Mouse (Mus musculus) thymus, adult 2 months (tissue): Measurements from ENCODE around the gene Tmem139. TPM values are rescaled to one million over a fixed set of nuclear protein-coding genes. Genes with fewer than 3 reads are reported as not detected.

Experiments
- DNase-seq: peaks from one replicate; pipeline ENCODE4 v3.0.0; 2021
- H3K27ac ChIP-seq: fragments of 200-500 bp; 2 replicates; pipeline ENCODE4 v1.5.1; 2012; ENCODE audit warnings: low read length, control low read depth; ENCODE audit not compliant: control insufficient read depth, insufficient read depth
- H3K27me3 ChIP-seq: fragments of 200-500 bp; 2 replicates; pipeline ENCODE4 v1.6.1; 2012; ENCODE audit warnings: mild to moderate bottlenecking, low read length, moderate library complexity, mixed read lengths; ENCODE audit not compliant: control insufficient read depth, insufficient read depth
- H3K36me3 ChIP-seq: fragments of 200-500 bp; 2 replicates; pipeline ENCODE4 v1.6.1; 2012; ENCODE audit warnings: mild to moderate bottlenecking, low read length, moderate library complexity; ENCODE audit not compliant: control insufficient read depth, insufficient read depth
- H3K4me1 ChIP-seq: fragments of 200-500 bp; replicated peaks from 2 replicates; pipeline ENCODE4 v1.6.1; 2012; ENCODE audit warnings: low read length; ENCODE audit not compliant: control insufficient read depth, insufficient read depth
- H3K4me3 ChIP-seq: fragments of 200-500 bp; 2 replicates; pipeline ENCODE4 v1.5.1; 2012; ENCODE audit warnings: mild to moderate bottlenecking, low read length, control low read depth, moderate library complexity; ENCODE audit not compliant: control insufficient read depth, insufficient read depth
- CTCF ChIP-seq: fragments of 200-500 bp; IDR thresholded peaks from 2 replicates; pipeline ENCODE4 v1.5.1; 2012; ENCODE audit warnings: mild to moderate bottlenecking, control low read depth, low read length, moderate library complexity, borderline replicate concordance; ENCODE audit not compliant: control insufficient read depth, poor library complexity, insufficient read depth; ENCODE audit errors: extremely low read depth
- POLR2A ChIP-seq: fragments of 200-500 bp; IDR thresholded peaks from 2 replicates; pipeline ENCODE4 v1.6.1; 2012; ENCODE audit warnings: mild to moderate bottlenecking, low read length, control low read depth, moderate library complexity; ENCODE audit not compliant: control insufficient read depth, poor library complexity, insufficient read depth; ENCODE audit errors: extremely low read depth
- WGBS: fragments of 180-500 bp; shearing (Covaris S2); methylation state at CpG from one replicate; pipeline ENCODE4 v1.1.7; 2018; 5-methylcytosine and 5-hydroxymethylcytosine counted together
- polyA plus RNA-seq: library from polyadenylated mRNA; depleted of rRNA; stranded (reverse); fragments of >200 nt; gene quantifications from 2 replicates; pipeline ENCODE4 v1.2.3, GENCODE M21; 2012

Gene Tmem139
- polyA plus RNA-seq, 1 experiment: 0.59 TPM

DNA sequence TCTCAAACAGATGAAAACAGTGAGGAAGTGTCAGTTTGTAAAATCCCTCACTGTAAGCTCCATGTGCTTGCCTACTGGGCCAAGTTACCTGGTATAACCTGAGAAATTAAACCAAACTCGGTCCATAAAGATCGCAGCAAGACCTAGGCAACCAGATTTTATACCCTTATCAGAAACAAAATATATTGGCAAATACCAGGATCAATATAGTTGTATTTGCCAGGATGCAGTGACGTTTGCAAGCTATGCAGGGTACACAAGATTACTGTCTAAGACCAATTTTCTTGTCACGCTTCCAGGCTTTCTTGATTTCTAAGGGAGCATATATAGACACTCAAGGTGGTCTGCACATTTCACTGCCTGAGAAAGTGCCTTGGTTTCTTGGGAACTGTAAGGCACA is 10.0 kb upstream of the Tmem139 start:
- Histone ChIP-seq H3K4me3 (no peak overlapping the region), H3K4me1 (no peaks in the 10 kb centered on the region), H3K36me3 (no peaks in the 10 kb centered on the region), H3K27me3 (no peaks in the 10 kb centered on the region), H3K27ac (no peak overlapping the region)
- no peak for DNase-seq
- WGBS: 93% methylated on average over 4 of the region's 4 CpGs
- no peak for TF ChIP-seq CTCF
- TF ChIP-seq POLR2A: no peak

DNA sequence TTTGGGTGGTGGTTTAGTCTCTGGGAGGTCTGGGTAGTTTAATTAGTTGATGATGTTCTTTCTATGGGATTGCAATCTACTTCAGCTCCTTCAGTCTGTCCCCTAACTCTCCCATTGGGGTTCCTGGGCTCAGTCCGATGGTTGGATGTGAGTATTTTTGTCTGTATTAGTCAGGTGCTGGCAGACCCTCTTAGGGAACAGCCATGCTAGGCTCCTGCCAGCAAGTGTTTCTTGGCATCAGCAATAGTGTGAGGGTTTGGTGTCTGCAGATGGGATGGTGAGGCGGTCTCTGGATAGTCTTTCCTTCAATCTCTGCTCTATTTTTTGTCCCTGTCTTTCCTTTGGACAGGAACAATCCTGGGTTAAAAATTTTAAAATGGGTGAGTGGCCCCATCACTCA is 8.7 kb upstream of the Tmem139 start:
- Histone ChIP-seq H3K4me1 (no peaks in the 10 kb centered on the region), H3K36me3 (no peaks in the 10 kb centered on the region), H3K4me3 (no peak overlapping the region), H3K27ac (no peak overlapping the region), H3K27me3 (no peaks in the 10 kb centered on the region)
- TF ChIP-seq CTCF: no peak
- TF ChIP-seq POLR2A: no peak
- WGBS: 89% methylated on average over 2 of the region's 2 CpGs
- DNase-seq: no peak

DNA sequence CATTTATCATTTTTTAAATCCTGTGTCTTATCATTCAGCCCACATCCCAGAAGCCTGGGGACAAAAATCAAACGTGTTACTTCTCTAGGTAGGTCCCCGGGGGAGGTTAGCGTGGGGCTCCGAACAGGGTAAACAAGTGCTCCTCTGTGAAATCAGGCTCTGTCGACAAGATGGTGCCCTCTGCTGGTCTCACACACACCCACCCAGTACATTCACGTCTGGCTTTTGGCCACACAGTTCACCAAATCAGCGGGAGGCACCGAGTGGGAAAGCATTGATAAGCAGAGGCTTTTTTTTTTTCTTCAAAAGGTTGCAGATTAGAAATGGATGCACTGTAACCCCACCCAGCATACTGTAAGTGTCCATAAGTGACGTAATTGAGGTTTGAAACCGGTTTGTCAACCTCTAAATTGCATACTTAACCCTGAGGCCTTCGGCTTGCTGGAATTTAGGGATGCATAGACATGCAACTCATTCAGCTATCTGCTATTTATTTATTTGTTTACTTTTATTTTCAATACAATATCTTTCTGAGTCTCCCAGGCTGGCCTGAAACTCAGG is 4.4 kb upstream of the Tmem139 start:
- TF ChIP-seq POLR2A: no peak
- peak; percentile 77; the same call in 1 of the 2 replicates for TF ChIP-seq CTCF
- no peak overlapping the region for H3K27ac ChIP-seq
- H3K4me1 ChIP-seq: no peaks in the 10 kb centered on the region
- 28% methylated on average over 11 of the region's 11 CpGs for WGBS
- peak; percentile 78 for DNase-seq
- no peaks in the 10 kb centered on the region for H3K27me3 ChIP-seq
- H3K4me3 ChIP-seq: no peak overlapping the region
- H3K36me3 ChIP-seq: no peaks in the 10 kb centered on the region

- 45% methylated on average over 6 of the region's 6 CpGs for WGBS
- Histone ChIP-seq H3K27ac (no peak overlapping the region), H3K4me3 (no peak overlapping the region), H3K36me3 (no peaks in the 10 kb centered on the region), H3K27me3 (no peaks in the 10 kb centered on the region), H3K4me1 (no peaks in the 10 kb centered on the region)
- no peak for TF ChIP-seq CTCF
- TF ChIP-seq POLR2A: no peak
- DNase-seq: no peak
These were observed 1.3 kb upstream of the Tmem139 start for GRCm38 (mm10) chr6:42260430-42260829.

DNA sequence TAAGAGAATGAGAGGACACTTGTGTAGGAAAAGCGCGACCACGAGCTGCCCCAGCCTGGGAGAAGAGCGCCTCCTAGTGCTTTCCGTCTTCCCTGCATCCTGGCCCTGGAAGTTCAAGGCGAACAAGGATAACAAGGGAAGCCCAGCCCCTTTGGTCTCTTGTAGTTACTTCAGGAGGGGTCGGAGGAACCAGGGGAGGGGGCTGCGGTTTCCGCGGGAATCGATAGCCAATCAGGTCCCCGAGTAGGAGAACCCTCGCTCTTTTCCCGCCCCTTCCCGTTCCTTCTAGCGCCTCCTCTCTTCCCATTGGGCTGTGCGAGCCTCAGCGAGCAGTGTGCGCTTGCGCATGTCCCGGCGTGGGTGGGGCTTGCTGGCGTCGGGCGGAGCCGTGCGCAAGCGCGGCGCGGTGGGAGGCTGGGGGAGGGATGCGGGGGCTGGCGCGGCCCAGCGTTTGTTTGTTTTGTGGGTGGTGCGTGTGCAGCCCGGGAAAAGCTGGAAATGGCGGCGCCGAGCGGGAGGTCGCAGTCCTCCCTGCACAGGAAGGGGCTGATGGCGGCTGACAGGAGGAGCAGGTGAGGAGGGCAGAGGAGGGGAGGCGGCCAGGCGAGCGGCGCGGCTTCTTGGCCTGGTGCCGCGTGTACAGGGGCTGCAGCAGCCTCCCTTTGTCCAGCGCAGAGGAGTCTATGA is 3.0 kb downstream of the Tmem139 start, which contains the start of gene Casp2:
TSS of gene Casp2 (plus strand) at position 360 of the 687 bp plus-strand sequence.
- H3K4me3 ChIP-seq: peak within 1 kb of the TSS; percentile 78
- peak within 1 kb of the TSS; percentile 74 for H3K27ac ChIP-seq
- TF ChIP-seq POLR2A (peak; percentile 55), CTCF (peak; percentile 63; the same call in 1 of the 2 replicates)
- peak; percentile 98 for DNase-seq
- peaks cover 2% of the 10 kb centered on the region; the same call in 1 of the 2 replicates for H3K4me1 ChIP-seq
- H3K27me3 ChIP-seq: no peaks in the 10 kb centered on the region
- WGBS: under 1% methylated on average over 51 of the region's 51 CpGs
- peaks cover 27% of the 10 kb centered on the region for H3K36me3 ChIP-seq

GRCm38 (mm10) chr6:42265391-42266330 is 3.9 kb downstream of the Tmem139 start:
- DNase-seq: peak; percentile 27
- no peak for TF ChIP-seq CTCF
- no peak for TF ChIP-seq POLR2A
- H3K4me3 ChIP-seq: peak overlapping the region; percentile 78
- 1% methylated on average over 21 of the region's 21 CpGs for WGBS
- peaks cover 36% of the 10 kb centered on the region for H3K36me3 ChIP-seq
- H3K4me1 ChIP-seq: peaks cover 2% of the 10 kb centered on the region; the same call in 1 of the 2 replicates
- peak overlapping the region; percentile 74 for H3K27ac ChIP-seq
- H3K27me3 ChIP-seq: no peaks in the 10 kb centered on the region
